Mouse (Mus musculus): ENCODE results near the gene Pi4ka.

The Pi4ka gene

DNA sequence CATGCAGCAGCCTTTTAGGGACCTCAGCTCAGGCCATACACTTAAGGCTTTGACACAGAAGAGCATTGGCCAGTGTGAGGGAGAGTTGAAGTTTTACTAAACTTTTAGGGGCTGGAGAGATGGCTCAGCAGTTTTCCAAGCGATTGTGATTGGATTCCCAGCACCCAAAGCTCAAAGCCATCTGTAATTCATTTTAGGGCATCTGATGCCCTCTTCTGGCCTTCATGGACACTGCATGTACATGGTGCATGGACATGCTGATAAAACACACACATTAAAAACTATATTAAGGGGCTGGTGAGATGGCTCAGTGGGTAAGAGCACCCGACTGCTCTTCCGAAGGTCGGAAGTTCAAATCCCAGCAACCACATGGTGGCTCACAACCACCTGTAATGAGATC, 135.0 kb downstream of the Pi4ka start:
- no peak for DNase-seq

DNA sequence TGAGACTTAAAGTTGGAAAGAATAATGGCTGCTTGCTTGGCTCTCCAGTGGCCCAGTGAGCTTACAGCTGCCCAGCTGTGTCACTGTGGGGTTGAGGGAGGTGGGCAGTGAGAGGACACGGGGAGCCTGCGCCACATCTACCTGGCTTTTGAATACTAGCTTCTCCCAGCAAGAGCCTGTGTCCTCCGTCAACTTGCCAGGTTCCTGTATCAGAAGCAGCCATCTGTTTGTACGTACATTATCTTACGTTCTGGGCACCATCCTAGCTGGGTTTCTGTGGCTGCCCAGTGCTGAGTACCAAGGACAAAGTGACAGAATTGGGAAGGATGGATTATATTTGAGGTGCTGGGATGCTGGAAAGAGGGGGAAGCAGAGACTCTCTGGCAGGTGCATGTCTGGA, 136.2 kb downstream of the Pi4ka start:
- DNase-seq, result no peak

DNA sequence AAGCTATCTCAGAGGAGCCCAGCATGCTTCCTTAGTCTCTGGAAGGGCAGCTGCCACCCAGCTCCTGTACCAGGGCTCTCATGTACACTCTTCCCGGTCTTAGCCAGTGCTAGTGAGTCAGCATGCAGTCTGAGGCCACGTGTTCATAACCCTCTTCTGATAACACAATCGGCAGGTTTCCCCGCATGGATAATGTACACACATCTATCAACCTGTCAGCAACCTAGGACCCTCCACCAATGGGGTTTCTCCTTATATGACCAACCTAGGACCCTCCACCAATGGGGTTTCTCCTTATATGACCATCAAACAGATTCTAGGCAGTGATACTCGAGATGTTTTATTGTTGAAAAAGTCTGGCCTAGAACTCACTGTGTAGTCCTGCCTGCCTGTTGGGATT, 138.2 kb downstream of the Pi4ka start:
- no peak for DNase-seq

DNA sequence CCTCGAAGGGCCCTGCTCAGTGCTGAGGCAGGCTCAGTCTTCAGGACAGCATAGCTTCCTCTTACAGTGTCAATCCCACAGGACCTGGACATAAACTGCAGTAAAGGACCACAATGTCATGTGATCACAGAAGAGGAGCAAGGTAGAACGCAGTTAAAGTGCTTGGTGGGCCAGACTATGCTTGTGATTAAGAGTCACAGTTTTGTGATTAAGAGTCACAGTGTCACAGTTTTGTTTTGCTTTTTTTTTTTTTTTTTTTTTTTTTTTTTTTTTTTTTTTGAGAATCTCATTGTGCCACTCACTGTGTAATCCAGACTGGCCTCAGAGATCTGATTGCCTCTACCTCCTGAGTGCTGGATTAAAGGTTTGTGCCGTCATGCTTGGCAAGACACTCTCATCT, 140.0 kb downstream of the Pi4ka start:
- DNase-seq, result no peak

DNA sequence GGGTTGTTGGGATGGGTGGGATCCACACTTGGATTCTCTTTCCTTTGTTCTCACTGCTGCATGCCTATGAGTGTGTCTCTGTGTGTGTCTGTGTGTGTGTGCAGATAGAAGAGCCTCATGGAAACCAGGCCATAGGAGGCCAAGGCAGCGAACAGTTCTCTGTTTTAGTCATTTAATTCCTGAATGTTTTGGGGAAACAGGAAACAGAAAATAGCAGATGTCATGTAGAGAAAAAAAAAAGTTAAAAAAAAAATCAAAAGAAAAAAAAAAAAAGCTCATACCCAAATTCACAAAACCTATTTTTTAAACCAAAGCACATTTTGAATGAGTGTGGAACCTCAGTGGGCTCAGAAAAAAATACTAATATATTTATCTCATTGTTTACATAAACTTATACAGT, 144.8 kb downstream of the Pi4ka start:
- no peak for DNase-seq

DNA sequence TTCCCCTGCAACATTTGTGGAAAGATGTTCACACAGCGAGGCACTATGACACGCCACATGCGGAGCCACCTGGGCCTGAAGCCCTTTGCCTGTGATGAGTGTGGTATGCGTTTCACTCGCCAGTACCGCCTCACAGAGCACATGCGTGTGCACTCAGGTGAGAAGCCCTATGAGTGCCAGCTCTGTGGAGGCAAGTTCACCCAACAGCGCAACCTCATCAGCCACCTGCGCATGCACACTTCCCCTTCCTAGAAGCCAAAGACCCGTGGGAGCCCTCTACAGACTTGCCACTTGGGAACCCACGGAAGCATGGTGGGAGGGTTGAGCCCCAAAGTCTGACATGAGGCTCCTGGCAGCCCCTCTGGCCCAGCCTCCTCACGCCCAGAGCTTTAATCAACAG, 147.2 kb downstream of the Pi4ka start:
- no peak for DNase-seq

DNA sequence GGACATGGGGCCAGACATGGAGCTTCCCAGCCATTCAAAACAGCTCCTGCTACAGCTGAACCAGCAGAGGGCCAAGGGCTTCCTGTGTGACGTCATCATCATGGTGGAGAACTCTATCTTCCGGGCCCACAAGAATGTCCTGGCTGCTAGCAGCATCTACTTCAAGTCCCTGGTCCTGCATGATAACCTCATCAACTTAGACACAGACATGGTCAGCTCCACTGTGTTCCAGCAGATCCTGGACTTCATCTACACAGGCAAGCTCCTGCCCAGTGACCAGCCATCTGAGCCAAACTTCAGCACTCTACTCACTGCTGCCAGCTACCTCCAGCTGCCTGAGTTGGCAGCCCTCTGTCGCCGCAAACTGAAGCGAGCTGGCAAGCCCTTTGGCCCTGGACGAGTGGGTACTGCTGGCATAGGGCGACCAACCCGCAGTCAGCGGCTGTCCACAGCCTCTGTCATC, 148.7 kb downstream of the Pi4ka start:
- no peak for DNase-seq

DNA sequence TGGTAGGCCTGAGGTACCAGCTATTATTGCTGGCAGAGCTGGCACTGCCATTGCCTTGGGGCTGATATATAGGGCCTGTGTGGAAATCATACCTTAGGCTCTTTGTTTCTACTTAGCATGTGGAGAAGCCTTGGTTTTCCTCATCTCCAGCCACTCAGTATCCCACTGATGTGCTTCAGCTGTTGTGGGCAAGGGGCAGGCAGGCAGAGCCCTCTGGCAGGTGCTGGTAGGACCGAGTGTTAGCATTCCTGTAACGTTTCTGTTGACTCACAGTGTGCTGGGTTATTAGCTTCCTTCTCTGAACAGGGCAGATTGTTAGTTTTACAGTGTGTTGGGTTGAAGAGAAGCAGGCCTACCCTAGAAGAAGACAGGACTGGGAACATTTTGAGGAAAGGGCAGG, 150.8 kb downstream of the Pi4ka start:
- no peak for DNase-seq

DNA sequence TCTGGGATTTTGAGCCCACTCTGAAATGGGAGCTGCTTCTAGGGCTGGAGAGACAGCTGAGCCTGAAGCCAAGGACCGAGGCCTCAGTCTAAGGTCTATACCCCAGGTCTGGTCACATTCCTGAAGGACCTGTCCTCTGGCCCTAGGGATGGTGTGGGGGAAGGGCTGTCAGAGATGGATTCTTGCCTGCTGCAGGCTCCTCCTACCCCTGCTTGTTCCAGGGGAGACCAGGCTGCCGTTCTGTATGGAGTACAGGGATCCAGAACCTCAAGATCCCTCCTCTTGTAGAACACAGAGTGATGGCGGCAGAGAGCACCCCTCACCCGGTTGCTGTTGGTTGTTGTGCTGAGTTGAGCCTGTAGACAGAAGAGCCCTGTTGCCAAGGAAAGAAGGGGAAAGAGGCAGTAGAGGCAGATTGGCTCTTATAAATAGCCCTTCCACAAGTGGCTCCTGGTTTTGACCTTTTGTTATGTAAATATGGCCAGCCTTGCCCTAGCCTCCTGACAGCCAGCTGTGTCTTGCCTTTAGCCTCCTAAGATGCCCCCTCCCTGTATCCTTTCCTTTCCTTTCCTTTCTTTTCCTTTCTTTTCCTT, 152.0 kb downstream of the Pi4ka start:
- DNase-seq, result no peak

DNA sequence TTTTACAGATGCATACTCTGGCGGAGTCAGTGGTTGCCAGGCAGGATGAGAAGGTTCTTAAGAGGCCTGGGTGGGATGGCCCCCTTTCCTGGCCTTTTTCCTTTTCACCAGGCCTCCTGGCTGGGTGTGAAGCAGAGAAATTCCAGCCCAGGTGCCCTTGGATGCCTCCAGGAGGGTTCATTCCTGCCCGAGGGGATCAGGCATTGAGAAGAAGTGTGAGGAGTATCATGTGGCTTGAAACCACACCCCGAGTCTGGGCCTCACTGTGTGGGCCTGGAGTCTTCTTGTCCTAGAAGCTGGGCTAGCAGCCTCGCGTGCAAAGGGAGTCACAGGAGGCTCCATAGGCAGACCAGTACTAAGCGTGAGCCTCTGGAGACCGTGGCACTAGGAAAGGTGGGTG, 153.3 kb downstream of the Pi4ka start:
- no peak for DNase-seq

DNA sequence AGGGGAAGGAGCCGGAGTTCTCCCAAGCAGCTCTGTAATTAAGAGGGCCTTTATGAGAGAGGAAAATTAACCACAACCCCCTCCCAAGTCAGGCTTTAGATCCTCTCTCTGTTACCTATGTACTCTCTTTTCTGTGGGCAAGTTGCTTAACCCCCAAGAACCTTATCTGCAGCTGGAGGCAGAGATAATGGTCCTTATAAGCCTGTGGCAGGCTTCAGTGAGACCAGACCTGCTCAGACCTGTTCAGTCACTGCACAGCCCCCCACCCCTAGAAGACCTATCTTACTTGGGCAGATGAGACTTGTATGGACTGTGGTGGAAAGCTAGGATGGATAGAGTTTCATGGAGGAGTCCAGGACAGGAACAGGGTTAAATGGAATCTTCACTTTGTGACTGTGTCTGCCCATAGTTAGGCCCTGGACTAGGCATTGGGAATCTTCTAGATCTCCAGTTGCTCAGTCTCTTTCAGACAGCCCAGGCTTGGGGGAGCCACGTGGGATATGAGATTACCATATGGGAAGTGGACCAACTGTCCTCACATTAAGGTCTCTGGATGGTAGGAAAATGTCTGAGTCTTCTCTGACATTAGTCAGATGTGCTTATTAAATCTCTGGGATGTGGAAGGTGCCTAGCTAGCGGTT, 153.9 kb downstream of the Pi4ka start:
- DNase-seq, result no peak

DNA sequence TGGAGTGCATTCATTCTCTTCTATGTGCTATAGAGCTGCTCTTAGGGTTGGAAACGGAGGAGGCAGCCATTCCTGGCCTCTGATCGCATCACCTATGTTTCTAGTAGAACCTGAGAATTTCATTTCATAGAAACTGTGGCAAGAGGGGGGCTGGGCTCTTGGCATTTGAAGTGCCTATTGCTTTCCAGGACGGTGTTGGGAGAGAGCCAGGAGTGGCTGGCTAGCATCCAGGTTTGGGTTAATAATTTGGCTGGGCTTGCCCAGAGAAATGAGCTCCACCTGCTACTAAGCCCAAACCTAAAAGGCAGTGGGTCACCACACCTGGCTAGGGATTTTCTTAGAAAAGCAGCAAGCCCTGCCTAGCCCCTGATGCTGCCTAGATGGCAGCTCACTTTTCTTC, 154.6 kb downstream of the Pi4ka start:
- no peak for DNase-seq

DNA sequence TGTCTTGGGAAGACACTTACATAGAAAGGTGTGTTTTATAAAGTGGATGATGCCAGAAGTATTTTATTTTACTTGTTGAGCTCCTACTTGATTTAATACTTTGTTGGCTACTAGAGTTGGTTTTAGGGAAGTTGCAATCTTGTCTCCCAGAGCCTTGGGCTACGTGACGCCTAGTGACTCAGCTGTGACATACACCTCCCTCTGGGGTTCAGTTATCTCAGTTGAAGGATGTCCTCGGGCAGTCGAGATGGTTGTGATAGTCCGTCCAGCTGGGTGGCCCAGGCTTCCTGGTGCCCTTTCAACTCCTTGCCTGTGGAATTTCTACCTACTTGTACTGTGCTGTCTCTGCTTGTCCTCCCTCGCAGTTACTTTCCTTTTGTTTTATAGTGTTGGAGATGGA, 157.0 kb downstream of the Pi4ka start:
- no peak for DNase-seq

DNA sequence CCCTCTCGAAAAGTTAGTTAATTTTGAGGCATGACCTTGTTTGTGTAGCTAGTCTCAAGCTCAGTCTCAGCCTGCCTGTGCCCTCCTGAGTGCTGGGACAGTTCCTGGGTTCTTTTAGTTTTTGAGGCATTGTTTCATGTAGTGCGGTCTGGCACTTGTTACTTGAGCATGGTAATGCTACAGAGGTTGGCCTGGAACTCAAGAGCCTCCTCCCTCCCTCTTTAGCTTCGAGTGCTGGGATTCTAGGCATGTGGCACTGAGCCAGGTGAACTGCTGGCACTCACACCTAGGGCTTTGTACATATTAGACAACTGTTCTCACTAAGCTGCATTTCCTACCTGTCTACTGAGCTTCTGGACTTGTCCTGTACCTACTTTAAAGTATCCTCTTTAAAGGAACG, 158.4 kb downstream of the Pi4ka start:
- DNase-seq, result no peak

DNA sequence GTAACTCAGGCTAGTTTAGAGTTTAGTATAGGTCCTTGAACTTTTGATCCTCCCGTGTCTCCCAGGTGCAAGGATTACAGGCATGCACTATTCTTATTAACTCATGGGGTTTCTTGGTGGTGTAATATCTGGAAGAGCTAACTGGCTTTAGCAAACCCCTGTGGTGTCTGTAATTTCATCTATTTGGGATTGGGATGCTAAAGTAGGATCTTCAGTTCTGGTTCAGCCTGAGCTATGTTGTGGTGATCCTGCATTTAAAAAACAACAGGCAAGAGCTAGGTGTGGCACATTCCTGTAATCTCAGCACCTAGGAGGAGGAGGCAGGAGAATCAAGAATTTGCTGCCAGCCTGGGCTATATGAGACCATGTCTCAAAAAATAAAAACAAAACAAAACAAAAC, 161.1 kb downstream of the Pi4ka start:
- DNase-seq, result no peak

DNA sequence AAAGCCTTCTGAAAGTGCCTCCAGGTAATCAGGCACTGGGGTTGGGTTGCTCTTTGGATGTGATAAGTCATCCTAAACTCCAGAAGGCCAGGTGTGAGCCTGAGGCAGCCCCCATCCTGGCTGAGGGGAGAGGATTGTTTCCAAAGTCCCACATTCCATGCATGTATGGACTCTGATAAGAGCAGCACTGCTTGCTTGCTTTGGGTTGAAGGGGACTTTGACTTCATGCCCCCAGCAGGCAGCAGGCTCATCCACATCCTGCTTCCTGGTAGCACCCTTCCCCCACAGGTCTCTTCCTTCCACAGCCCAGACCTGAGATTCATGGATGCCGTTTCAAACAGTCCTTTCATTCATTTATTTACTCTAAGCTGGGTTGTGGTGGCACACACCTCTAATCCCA, 162.4 kb downstream of the Pi4ka start:
- DNase-seq, result no peak

DNA sequence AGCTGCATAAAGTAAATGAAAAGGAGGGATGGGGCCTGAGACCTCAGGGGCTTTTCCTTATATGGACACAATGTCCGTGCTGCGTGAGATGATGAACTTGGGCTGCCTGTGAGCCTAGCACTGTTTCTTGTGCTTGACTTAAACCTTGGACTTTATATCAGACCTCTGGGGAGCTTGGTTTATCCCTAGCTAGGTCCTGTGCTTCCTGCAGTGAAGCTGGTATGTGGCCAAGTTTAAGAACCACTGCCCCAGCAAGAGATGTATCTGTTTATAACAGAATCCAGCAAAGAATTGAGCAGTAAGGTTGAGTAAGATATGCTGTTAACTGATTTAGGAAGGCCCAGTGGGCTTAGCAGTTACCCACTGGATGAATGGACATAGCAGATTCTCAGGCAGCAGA, 166.7 kb downstream of the Pi4ka start:
- DNase-seq, result no peak

DNA sequence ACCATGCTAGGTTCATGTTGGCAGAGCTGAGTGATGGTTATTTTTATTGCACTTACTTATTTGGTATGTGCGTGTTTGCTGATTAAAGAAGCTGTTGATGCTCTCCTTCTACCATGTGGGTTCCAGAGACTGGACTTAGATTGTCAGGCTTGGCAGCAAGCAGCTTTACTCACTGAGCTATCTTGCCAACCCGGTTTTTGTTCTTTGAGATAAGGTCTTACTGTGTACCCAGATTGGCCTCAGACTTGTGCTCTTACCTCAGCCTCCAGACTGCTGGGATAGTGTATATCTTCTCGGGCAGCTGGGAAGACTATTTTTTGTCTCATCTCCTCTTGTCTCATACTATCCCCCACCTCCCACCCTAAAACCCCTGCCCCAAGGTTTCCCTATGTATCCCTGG, 168.5 kb downstream of the Pi4ka start:
- no peak for DNase-seq

DNA sequence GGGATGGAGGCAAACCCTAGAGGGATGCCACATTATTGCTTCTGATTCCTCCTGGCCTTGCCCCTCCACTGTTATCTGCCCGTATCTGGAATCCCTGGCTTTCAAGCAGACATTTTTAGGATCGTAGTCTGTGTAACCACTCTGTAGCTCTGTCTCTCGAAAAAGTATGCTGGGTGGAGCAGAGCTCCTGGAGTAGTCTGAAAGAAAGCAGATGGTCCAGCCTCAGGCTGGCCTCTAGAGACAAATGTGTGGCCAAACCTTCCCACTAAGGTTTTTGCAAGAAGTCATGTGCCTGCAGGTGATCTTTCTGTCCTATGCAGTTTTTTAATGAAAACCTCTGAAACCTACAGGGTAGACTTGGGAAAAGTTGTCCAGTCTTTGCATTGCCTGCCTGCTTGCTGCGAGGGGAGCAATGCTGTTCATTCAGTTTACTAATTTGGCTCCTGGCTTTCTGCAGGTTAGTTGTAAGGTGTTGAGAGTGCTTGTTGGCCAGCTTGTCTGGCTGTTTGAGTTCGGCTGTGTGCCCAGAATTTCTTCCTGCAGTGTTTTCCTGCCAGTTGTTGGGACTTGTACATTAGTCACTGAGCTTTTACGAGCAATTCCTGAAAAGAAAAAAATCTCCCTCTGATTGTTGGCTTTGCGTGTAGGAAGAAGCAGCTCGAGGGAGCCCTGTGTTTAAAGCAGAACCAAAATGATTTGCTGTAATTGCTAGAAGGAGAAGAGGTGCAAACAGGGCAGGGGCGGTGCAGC, 171.0 kb downstream of the Pi4ka start:
- DNase-seq, result peak; percentile 49

DNA sequence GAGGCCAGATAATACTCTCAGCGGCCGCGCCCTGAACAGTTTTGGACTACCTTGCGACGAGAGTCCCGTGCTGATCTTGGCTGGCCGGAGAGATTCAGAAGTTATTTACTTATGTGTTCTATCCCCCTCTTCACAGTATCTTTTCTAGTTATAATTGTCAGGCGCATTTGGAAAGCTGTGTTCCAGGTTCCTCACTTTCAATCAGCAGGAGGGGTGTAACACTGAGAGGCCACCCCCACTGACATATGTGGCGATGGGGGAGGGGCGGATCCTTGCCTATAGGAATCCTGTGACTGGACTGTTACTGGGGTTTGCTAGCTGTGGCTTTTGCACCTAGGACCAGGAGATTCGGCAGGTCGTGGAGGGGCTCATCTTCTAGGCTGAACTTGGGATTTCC, 171.6 kb downstream of the Pi4ka start:
- peak; percentile 37 for DNase-seq

DNA sequence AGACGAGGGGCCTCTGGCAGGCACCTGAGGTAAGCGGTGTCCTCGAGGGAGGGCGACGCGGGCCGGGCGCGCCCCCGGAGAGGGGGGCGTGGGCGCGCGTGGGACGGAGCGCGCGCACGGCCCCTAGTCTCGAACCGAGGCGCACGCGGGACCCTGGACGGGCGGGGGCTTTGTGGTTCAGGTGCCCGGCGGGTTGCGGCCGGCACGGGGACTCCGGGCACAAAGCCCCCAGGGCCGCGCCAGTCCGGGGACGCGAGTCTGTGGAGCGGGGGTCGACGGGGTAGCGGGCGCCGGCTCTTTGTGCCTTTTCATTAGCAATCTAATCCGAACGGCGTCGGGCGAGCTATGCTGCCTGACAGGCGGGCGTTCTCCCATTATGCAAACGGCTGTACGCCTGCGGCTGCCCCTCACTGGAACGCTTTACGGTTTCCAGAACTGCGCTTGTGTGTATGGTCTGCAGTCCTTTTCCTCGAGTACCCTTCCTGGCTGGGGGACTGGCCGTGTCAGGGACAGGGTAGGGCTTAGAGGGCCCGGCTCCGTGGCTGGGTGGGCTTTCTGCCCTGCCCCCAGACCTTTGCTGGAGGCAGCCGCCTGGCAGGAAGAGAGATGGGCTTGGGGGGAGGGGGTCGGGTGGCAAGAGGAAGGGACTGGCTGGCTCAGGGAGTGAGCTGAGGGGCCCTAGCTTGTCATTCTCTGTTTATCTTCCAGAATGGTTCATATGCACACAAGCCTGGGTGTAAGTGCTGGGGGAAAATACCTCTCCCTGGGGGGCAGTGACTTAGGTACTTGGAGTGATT, 172.2 kb downstream of the Pi4ka start:
- peak; percentile 20 for DNase-seq

DNA sequence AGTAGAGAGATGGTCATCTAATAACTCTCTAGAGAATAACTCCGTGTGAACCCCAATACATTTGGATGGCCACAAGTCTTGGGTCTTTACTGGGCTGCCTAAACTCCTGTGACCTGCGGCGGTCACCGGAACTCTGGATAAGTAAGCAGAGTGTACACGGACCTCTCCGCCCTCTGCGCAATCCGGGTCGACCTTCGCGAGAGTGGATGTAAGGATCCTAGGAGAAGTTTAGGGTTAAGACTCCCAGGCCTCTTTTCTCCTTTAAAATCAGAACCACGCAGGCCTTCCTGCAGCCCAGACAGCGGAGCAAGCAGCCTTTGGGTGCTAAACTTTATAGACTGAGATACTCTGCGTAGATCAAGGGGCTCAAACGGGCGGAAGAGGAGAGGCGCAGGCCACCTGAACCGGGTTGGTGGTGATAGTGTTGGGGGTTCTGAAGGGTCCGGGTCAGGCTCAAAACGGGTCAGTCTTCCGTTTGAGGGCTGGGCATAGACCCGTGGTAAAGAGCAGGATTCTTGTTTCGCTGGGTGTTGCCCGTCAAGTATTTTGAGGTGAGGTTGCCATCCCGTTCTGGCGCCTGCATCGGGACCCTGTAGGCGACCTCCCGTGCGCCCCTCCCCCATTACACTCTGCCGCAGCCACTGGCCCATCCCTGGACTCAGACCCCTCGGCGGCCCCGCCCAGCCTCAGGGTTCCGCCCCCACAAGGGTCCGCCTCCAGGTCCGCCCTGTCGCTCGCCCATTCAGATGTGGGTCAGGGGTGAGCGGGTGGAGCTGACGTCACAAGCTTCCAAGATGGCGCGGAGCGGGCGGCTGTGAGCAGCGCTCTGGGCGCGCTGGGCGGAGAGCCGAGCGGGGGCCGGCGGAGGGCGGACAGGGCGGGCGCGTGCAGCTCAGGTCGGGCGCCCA, 173.1 kb downstream of the Pi4ka start, which contains the start of gene Hic2:
Gene Hic2 (plus strand): TSS at position 779 of the 908 bp plus-strand sequence.
- peak; percentile 94 for DNase-seq
